Mouse (Mus musculus): ENCODE measurements around the gene Bag1. TPM values are rescaled to one million over a fixed set of nuclear protein-coding genes. Genes with fewer than 3 reads are reported as not detected.

Gene Bag1
- polyA plus RNA-seq, 1 experiment = 555 TPM

DNA sequence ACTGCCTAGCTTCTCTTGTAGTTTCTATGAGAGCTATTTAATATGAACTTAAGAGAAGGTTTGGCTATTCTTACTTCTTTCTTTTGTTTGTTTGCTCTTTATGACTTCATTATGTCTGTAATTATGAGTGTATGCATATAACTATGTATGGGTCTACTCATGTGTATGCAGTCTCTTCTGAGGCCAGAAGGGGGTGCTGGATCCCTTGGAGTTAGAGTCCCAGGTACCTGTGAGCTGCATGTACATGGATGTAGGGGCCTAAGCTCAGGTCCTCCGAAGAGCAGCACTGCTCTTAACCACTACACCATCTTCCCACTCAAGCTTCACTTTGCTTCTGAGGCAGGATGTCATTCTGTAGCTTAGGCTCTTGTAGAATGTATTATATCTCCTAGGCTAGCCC is 5.4 kb upstream of the Bag1 start:
- no peak for TF ChIP-seq GATA1 (IDR thresholded peaks at IDR 0.05; ENCODE audit: low read length)

DNA sequence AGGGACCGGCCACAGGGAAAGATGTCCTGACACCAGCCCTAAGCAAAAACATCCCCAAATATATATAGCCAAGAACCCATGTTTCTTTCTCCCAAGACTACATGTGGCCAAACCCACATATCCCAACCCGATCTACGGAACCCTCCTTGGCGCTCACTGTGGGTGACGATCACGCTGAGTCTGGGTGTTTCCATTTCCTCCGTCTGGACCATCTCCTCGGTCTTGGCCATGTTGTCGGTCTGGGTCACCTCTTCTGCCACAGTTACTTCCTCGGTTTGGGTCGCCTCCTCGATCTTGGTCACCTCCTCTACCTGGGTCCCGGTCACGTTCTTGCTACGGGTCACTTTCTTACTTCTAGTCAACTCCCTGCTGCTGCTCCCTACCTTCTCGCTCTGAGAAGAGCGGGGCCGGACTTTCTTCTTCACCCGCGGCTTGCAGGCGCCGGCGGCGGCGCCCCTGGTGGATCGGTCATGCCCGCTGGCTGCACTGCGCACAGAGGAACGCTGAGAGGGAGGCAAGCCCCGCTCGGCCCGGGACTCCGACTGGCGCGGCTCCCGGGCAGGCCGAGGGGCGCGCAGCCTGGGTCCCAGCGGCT is 432 bp downstream of the Bag1 start:
- TF ChIP-seq GATA1 (IDR thresholded peaks at IDR 0.05; ENCODE audit: low read length) = no peak

DNA sequence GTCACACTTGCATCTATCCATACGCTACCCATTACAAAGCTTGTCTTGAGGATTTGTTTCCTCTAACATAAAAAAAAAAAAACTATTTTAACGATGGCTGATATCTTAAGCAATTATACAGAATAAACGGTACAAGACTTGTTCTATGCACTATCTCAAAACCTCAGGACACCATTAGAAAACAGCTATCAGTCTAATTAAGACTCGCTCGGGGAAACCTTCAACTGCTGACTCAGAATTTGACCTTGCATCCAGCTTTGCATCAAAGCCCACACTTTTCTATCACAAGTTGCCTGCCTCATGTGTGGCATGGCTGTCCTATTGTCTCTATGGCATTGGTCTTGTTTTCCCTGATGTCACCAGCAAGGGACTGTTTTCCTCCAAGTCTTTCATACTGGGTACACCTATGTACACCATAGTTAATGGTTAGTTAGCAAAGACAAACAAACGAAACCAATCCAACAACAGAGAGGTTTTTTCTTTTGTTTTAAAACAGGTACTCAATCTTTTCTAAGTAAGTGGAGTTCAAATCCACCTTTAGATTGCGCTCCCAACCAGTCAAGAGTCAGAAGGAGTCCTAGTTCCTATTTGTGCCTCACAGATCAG is 1.5 kb downstream of the Bag1 start:
- no peak for TF ChIP-seq GATA1 (IDR thresholded peaks at IDR 0.05; ENCODE audit: low read length)

- TF ChIP-seq GATA1 (IDR thresholded peaks at IDR 0.05; ENCODE audit: low read length) = no peak
Measured at GRCm38 (mm10) chr4:40943651-40944050, 4.4 kb downstream of the Bag1 start.

GRCm38 (mm10) chr4:40938793-40939192 is 9.3 kb downstream of the Bag1 start:
- no peak for TF ChIP-seq GATA1 (IDR thresholded peaks at IDR 0.05; ENCODE audit: low read length)

DNA sequence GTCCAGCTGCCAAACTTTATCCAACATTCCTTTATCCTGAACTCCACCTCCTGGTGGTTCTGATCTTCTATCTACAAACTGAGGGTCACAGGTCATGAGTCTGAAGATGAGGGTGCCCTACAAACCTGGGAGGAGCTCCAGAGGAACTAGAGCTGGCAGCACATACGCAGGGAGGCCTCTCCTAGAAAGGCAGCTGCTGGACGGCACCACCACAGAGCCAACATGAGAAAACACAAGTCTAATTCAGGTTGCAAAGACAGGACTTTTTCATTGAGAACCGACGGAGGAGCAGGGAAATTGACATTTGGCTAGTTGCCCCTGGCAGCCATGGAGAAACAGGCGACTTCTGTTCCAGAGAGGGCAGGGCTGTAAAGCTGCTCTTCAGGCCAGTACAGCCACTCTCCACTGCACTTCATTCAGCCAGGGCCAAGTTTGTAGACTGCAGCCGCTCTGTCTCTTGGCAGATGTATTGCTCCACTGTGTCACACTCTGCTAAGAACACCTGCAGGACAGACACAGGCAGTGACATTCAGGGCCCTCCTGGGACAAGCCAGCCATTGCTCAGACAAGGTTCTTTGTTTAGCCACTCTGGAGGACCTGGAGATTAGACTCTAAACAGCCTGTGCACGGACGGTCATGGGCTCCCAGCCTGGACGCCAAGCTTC is 11.8 kb downstream of the Bag1 start:
- no peak for TF ChIP-seq GATA1 (IDR thresholded peaks at IDR 0.05; ENCODE audit: low read length)

DNA sequence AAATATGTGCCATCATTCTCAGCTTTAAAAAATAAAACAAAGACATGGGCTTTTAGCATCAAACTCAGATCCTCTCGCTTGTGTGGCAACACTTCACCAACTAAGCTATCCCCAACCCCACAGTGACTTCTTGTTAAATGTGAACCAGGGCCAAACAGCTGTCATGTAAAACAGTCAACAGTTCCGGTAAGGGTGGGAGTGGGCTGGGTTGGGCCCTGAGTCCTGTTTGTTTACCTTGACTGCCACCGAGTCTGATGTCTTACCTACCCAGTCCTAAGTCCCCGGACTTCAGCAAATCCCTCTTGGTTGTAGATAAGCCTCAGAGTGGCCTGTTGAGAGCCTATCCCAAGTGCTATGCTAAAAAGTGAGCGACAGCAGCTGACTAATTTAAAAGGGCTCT is 14.4 kb downstream of the Bag1 start:
- TF ChIP-seq GATA1 (IDR thresholded peaks at IDR 0.05; ENCODE audit: low read length) = no peak

GRCm38 (mm10) chr4:40929046-40929445 is 19.0 kb downstream of the Bag1 start:
- no peak for TF ChIP-seq GATA1 (IDR thresholded peaks at IDR 0.05; ENCODE audit: low read length)

DNA sequence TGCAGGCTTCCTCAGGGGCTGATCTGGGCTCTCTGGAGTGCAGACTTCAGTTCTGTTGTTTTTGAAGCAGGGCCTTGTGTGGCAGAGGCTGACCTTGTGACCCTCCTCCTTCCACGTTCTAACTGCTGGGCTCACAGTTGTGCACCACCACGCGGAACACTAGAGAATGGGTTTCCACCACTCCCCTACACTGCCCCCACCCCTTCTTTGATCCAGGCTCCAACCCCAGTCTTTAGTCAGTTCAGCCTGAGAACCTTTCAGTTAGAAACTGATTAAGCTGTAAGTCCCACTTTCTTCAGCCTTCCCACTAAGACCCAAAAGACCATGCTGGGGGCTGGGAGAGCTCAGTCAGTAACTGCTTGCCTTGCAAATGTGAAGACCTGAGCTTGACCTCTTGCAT is 22.5 kb downstream of the Bag1 start:
- TF ChIP-seq GATA1 (IDR thresholded peaks at IDR 0.05; ENCODE audit: low read length) = no peak

- no peak for TF ChIP-seq GATA1 (IDR thresholded peaks at IDR 0.05; ENCODE audit: low read length)
Measured at GRCm38 (mm10) chr4:40923087-40923651, 24.9 kb downstream of the Bag1 start.

GRCm38 (mm10) chr4:40921288-40921687 is 26.8 kb downstream of the Bag1 start:
- no peak for TF ChIP-seq GATA1 (IDR thresholded peaks at IDR 0.05; ENCODE audit: low read length)

DNA sequence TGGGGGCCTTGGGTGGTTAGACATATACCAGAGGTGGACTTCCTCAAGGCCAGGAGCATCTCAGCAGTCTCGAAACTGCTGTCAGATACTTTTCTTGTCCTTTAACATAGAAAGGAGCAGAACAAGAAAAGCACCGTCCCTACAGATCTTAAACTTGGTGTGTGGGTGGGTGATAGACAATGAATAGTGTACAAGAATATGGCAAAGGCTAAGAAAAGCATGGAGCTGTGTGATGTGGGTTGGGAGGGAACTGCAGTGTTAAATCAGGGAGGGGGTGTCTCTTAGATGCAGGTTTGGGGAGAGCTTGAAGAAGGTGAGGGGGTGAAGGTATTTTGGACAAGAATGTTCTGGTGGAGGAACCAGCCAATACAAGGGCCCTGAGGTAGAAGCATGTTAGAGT is 27.5 kb downstream of the Bag1 start:
- TF ChIP-seq GATA1 (IDR thresholded peaks at IDR 0.05; ENCODE audit: low read length) = no peak

- no peak for TF ChIP-seq GATA1 (IDR thresholded peaks at IDR 0.05; ENCODE audit: low read length)
Measured at GRCm38 (mm10) chr4:40919785-40920184, 28.3 kb downstream of the Bag1 start, which contains the start of gene Spink4. Gene Spink4 (plus strand): TSS chr4:40920052.

DNA sequence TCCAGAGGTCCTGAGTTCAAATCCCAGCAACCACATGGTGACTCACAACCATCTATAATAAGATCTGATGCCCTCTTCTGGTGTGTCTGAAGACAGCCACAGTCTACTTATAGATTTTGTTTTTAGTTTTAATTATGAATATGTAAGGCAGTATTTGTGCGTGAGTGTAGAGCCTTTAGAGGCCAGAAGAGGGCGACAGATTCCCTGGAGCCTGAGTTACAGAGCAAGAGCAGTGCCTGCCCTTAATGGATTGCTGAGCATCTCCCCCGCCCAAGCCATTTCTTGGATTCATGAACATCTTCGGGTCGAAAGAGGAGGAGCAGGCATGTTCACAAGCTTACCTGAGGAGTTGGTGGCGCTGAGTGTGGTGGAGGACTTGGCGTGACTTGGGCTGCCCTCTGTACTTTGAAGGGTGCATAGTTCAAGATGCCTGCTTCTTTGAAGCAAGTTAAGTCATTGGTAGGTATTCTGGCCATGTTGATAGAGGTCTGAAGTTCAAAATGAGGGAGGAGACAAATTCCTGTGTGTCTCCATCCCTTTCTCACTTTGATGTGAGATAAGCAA is 31.4 kb downstream of the Bag1 start:
- TF ChIP-seq GATA1 (IDR thresholded peaks at IDR 0.05; ENCODE audit: low read length) = no peak

GRCm38 (mm10) chr4:40915947-40916346 is 32.1 kb downstream of the Bag1 start:
- no peak for TF ChIP-seq GATA1 (IDR thresholded peaks at IDR 0.05; ENCODE audit: low read length)

DNA sequence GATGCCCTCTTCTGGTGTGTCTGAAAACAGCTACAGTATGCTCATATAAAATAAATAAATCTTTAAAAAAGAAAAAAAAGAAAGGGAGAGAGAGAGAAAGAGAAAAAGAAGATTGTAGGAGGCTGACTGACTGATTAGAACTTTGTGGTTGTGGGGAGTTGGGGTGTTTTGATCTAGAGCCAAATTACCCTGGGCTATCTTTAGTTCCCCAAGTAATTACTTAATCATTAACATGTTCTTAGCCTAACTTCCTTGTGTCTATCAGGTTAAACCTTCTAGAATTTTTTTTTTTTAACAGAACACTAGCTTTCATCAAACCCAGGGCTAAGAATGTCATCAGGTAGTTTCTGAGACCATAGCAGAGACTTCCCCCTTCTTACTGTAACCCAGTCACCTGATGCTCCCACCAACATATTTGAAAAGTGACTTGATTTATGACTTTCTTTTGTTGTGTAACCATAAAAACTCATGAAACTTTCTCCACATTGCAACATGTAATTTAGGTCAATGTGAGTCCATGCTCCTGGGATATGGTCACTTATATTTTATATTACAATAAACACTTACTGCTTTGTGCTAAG is 33.7 kb downstream of the Bag1 start:
- no peak for TF ChIP-seq GATA1 (IDR thresholded peaks at IDR 0.05; ENCODE audit: low read length)
